Mouse (Mus musculus): ENCODE results near the gene C1qa.

GRCm38 (mm10) chr4:136889981-136890380 is 8.6 kb downstream of the C1qa start:
- no peak for TF ChIP-seq POLR2A (IDR thresholded peaks at IDR 0.05; ENCODE audit: borderline replicate concordance, extremely low read depth, low read depth, low read length)
- no peak for TF ChIP-seq CTCF (IDR thresholded peaks at IDR 0.05; ENCODE audit: insufficient read depth, low read length)
